Mouse (Mus musculus): ENCODE measurements around the gene Furin. TPM values are rescaled to one million over a fixed set of nuclear protein-coding genes. Genes with fewer than 3 reads are reported as not detected.
A peak's percentile ranks its signal among the peaks of the same experiment; 100 is the strongest.

Gene Furin
- polyA plus RNA-seq, 1 experiment from 2014 or later = 12.0 TPM

DNA sequence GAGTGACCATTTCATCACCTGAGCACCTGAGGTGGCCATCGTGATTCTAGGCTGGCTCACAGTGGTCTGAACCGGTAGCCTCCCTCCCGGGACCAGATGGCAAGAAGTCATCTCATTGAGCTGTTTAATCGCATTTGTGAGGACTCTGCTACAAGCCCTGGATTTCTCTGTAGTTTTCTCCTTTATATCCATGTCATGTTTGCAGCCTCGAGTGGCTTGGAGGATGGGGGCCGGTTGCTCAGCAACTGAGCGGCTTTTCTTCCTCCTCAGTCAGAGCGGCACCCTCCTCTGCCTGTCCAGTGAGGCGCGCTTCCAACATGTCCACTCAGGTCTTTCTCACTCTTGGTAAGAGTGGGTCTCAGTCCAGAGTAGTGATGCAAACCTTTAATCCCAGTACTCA, 29.0 kb downstream of the Furin start:
- Histone ChIP-seq H3K36me3 (peaks cover 20% of the 10 kb centered on the region), H3K27me3 (no peaks in the 10 kb centered on the region), H3K4me1 (no peaks in the 10 kb centered on the region), H3K4me3 (no peak overlapping the region), H3K9me3 (no peaks in the 10 kb centered on the region), H3K9ac (no peak overlapping the region), H3K4me2 (replicated peaks) (no peak overlapping the region), H3K27ac (no peak overlapping the region)
- 87% methylated on average over 10 of the region's 10 CpGs for WGBS
- no peak for ATAC-seq (ENCODE audit: low FRiP score, low read depth)

DNA sequence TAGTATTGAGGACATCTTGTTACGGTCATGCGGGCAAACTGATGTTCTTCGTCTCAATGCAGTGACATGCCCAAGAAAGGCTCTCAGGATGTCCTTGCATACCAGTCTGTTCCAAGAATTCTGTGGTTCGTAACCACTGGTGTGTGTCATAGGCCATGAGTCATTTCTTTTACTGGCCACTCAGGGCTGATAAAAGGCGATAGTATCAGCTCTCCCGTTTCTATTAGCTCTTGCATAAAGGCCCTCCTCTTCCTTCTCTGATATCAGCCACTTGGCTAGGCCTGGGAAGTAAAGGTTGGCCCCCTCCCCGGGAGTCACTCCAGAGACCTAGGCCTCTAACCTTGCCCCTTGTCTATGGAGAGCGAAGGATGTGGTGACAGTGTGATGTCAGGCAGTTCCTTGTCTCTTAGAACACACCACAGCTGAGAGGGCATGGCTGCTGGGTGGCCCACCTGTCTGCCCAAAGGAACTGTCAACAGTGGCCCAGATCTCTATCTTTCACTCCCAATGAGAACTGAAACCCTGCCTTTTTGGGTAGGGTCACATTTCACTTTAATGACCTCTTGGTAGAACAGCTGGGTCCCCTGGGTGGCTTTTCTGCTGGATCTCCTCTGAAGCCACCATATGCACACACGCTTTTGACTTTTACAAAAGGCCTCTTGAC, 29.7 kb downstream of the Furin start:
- Histone ChIP-seq H3K27me3 (no peaks in the 10 kb centered on the region), H3K9me3 (no peaks in the 10 kb centered on the region), H3K4me3 (no peak overlapping the region), H3K4me1 (no peaks in the 10 kb centered on the region), H3K27ac (no peak overlapping the region), H3K4me2 (replicated peaks) (no peak overlapping the region), H3K9ac (no peak overlapping the region), H3K36me3 (peaks cover 14% of the 10 kb centered on the region)
- no peak for ATAC-seq (ENCODE audit: low FRiP score, low read depth)
- WGBS = 84% methylated on average over 9 of the region's 9 CpGs

DNA sequence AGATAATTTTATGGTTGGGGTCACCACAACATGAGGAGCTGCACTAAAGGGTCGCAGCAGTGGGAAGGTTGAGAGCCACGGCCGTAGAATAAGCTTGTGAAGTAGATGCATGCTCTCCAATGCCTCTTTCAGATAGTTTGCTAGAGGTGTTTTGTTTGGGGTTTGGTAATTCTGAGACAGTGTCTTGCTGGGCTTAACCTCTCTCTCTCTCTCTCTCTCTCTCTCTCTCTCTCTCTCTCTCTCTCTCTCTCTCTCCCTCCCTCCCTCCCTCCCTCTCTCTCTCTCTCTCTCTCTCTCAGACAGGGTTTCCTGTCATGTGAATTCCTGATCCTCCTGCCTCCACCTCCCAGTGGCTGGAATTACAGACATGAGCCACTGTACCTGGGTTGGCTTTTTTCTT, 30.5 kb downstream of the Furin start:
- peaks cover 7% of the 10 kb centered on the region for H3K4me1 ChIP-seq
- H3K27ac ChIP-seq = no peak overlapping the region
- no peaks in the 10 kb centered on the region for H3K27me3 ChIP-seq
- no peak overlapping the region for H3K4me3 ChIP-seq
- H3K4me2 ChIP-seq (replicated peaks) = no peak overlapping the region
- no peak overlapping the region for H3K9ac ChIP-seq
- no peaks in the 10 kb centered on the region for H3K9me3 ChIP-seq
- WGBS = 86% methylated on average over 3 of the region's 3 CpGs
- ATAC-seq (ENCODE audit: low FRiP score, low read depth) = no peak
- H3K36me3 ChIP-seq = peaks cover 10% of the 10 kb centered on the region

DNA sequence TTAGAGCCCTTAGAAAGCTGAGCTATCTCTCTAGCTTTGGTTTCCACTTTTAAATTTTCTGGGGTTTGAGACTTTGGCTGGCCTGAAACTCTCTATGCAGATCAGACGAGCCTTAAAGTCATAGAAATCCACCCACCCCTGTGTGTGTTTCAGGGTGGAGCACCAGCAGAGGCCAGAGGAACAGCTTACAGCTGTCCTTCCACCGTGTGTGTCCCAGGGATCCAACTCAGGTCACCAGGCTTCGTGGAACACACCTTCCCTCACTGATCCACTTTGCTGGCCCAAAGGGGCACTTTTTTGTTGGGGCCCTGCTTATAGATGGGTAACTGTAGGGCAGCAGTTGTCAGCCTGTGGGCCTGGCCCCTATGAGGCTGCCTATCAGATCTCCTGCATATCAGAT, 31.0 kb downstream of the Furin start:
- no peak overlapping the region for H3K27ac ChIP-seq
- H3K9ac ChIP-seq = no peak overlapping the region
- H3K4me2 ChIP-seq (replicated peaks) = no peak overlapping the region
- ATAC-seq (ENCODE audit: low FRiP score, low read depth) = no peak
- H3K27me3 ChIP-seq = no peaks in the 10 kb centered on the region
- peaks cover 12% of the 10 kb centered on the region for H3K4me1 ChIP-seq
- peaks cover 6% of the 10 kb centered on the region for H3K36me3 ChIP-seq
- no peaks in the 10 kb centered on the region for H3K9me3 ChIP-seq
- H3K4me3 ChIP-seq = no peak overlapping the region
- WGBS = 55% methylated on average over 3 of the region's 3 CpGs

DNA sequence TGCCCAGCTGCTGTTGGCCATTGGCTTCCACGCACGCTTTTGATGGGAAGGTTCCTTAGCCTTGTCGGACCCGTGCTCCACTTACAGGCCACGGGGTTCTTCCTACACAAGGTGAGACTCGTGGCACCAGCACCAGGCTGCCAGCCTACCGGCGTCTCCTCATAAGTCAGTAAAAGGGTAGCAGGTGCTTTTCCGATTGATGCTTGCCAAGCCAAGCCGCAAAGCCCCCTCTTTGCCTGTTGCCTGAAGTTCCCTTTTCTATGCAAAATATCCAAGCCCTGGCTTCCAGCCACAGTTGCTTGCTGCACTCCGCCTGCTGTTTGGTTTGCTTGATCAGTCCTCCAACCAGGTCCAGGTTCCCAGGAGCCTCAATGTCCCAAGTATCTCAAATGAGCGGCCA, 31.4 kb downstream of the Furin start:
- H3K4me2 ChIP-seq (replicated peaks) = no peak overlapping the region
- no peaks in the 10 kb centered on the region for H3K27me3 ChIP-seq
- ATAC-seq (ENCODE audit: low FRiP score, low read depth) = no peak
- H3K27ac ChIP-seq = no peak overlapping the region
- H3K4me1 ChIP-seq = peaks cover 16% of the 10 kb centered on the region
- H3K9ac ChIP-seq = no peak overlapping the region
- peaks cover 6% of the 10 kb centered on the region for H3K36me3 ChIP-seq
- no peaks in the 10 kb centered on the region for H3K9me3 ChIP-seq
- H3K4me3 ChIP-seq = no peak overlapping the region
- 83% methylated on average over 12 of the region's 12 CpGs for WGBS

DNA sequence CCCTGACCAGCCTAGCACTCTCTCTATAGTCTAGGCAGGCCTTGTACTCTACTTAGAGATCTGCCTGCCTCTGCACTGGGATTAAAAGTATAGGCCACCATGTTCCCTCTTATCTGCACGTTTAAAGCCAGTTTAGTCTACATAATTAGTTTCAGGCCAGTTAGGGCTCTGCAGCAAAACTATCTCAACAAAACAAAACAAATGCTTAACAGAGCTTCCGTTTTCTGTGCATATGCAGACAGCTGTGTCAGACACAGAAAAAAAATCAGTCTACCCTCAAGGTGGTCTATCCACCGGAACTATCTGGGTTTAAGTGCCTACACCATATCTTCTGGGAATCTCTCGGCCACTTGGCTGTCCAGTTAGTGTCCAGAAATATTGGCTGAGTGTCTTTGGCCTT, 31.9 kb downstream of the Furin start:
- no peak for ATAC-seq (ENCODE audit: low FRiP score, low read depth)
- H3K9me3 ChIP-seq = no peaks in the 10 kb centered on the region
- peaks cover 6% of the 10 kb centered on the region for H3K36me3 ChIP-seq
- H3K9ac ChIP-seq = no peak overlapping the region
- no peak overlapping the region for H3K4me3 ChIP-seq
- WGBS = 75% methylated on average over 4 of the region's 4 CpGs
- H3K27me3 ChIP-seq = no peaks in the 10 kb centered on the region
- H3K27ac ChIP-seq = no peak overlapping the region
- H3K4me1 ChIP-seq = peaks cover 16% of the 10 kb centered on the region
- H3K4me2 ChIP-seq (replicated peaks) = no peak overlapping the region

DNA sequence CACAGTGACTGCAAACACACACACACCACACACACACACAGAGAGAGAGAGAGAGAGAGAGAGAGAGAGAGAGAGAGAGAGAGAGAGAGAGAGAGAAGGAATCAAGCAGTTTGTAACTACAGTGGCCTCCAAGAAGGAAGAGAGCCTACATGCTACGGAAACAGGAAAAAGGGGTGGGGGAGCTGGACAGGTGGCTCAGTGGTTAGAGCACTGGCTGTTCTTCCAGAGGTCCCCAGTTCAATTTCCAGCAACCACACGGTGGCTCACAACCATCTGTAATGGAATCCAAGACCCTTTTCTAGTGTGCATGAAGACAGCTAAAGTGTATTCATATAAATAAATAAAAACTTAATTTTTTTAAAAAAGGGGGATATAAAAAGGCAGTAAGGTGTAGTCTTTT, 32.6 kb downstream of the Furin start:
- H3K4me2 ChIP-seq (replicated peaks) = no peak overlapping the region
- H3K4me3 ChIP-seq = no peak overlapping the region
- H3K9me3 ChIP-seq = no peaks in the 10 kb centered on the region
- H3K27ac ChIP-seq = no peak overlapping the region
- peaks cover 11% of the 10 kb centered on the region for H3K36me3 ChIP-seq
- no peak overlapping the region for H3K9ac ChIP-seq
- H3K4me1 ChIP-seq = peaks cover 16% of the 10 kb centered on the region
- no peaks in the 10 kb centered on the region for H3K27me3 ChIP-seq
- 65% methylated on average over 2 of the region's 2 CpGs for WGBS
- no peak for ATAC-seq (ENCODE audit: low FRiP score, low read depth)

DNA sequence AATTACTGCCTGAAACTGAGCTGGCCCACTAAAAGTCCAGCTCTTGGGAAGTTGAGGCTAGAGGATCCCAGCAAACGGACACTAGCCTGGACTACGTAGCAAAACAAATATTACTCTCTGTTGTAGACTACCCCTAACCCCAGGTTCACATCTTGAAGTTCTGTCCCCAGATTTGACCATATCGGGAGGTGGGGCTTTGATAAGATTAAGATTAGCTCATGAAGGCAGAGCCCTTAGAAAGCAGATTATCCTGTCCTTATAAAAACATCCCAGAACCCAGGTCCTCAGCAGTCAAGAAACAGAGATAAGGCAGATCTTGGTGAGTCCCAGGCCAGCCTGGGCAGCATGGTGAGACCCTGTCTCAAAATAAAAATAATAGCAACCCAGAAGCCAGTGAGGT, 33.1 kb downstream of the Furin start:
- ATAC-seq (ENCODE audit: low FRiP score, low read depth) = no peak
- H3K4me1 ChIP-seq = peaks cover 16% of the 10 kb centered on the region
- 96% methylated on average over 3 of the region's 3 CpGs for WGBS
- no peak overlapping the region for H3K27ac ChIP-seq
- no peak overlapping the region for H3K4me3 ChIP-seq
- no peaks in the 10 kb centered on the region for H3K27me3 ChIP-seq
- no peak overlapping the region for H3K9ac ChIP-seq
- H3K9me3 ChIP-seq = no peaks in the 10 kb centered on the region
- H3K36me3 ChIP-seq = peaks cover 16% of the 10 kb centered on the region
- no peak overlapping the region for H3K4me2 ChIP-seq (replicated peaks)

DNA sequence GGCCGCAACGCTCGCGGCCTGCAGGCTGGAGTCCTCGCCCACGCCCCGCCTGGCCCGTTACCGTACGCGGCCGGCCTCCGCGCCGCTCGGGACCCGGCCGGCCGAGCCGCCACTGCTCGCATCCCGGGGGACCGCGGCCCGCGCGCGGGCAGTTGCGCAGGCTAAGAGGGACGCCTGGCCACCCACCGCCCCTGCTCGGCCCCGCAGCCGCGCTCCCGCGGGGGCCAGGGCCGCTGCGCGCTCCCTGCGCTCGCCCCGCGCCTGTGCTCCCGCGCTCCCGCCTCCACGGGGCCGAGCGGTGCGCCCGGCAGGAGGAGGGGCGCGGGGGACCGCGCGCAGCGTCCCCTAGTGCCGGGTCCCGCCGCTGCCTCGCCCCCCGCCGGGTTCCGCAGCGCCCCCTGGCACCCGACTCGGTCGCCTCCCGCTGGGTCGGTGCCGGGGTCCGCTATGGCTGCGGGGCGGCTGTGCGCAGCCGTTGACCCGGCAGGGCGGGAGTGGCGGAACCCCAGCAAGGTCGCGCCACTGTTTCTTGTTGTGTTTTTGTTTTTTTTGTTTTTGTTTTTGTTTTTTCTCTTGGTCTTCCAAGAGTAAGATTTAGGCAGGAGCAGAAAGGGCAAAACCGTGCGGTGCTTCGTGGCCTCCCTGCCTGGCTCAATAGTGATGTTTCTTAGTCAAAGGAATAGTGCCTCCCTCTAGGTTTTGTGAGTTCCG, 34.0 kb downstream of the Furin start, which contains the start of gene Man2a2:
Gene Man2a2, minus strand, starts transcription at position 335 of the 711 bp plus-strand sequence.
- Histone ChIP-seq H3K4me3 (peak within 1 kb of the TSS; percentile 87), H3K9ac (peak within 1 kb of the TSS; percentile 90), H3K36me3 (peaks cover 25% of the 10 kb centered on the region), H3K9me3 (no peaks in the 10 kb centered on the region), H3K27me3 (no peaks in the 10 kb centered on the region), H3K4me2 (replicated peaks) (peak within 1 kb of the TSS; percentile 72), H3K27ac (peak within 1 kb of the TSS; percentile 85), H3K4me1 (peaks cover 16% of the 10 kb centered on the region)
- peak; percentile 68 for ATAC-seq (ENCODE audit: low FRiP score, low read depth)
- under 1% methylated on average over 72 of the region's 86 CpGs for WGBS

DNA sequence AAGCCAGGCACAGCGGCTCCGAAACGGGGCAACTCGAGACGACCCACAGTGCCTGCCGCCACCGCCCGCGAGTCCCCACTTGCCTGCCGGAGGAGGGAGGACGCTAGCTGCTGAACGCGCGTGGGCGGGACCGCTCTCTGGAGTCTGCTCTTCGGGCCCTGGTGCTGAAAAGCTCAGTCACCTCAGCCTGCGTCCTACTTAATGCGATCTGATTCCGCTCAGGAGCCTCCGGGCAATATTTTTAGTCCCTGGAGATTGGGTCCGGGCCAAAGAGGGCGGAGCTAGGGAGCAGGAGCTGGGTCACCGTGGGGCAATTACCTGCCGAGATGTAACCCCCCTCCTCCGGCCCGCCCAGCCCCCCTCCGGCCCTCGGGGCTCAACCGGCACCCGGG, 34.6 kb downstream of the Furin start:
- no peaks in the 10 kb centered on the region for H3K27me3 ChIP-seq
- peaks cover 31% of the 10 kb centered on the region for H3K36me3 ChIP-seq
- H3K27ac ChIP-seq = peak overlapping the region; percentile 85
- peaks cover 16% of the 10 kb centered on the region for H3K4me1 ChIP-seq
- H3K9ac ChIP-seq = peak overlapping the region; percentile 90
- H3K4me2 ChIP-seq (replicated peaks) = peak overlapping the region; percentile 72
- H3K9me3 ChIP-seq = no peaks in the 10 kb centered on the region
- 0% methylated on average over 28 of the region's 31 CpGs for WGBS
- peak; percentile 52 for ATAC-seq (ENCODE audit: low FRiP score, low read depth)
- peak overlapping the region; percentile 87 for H3K4me3 ChIP-seq

DNA sequence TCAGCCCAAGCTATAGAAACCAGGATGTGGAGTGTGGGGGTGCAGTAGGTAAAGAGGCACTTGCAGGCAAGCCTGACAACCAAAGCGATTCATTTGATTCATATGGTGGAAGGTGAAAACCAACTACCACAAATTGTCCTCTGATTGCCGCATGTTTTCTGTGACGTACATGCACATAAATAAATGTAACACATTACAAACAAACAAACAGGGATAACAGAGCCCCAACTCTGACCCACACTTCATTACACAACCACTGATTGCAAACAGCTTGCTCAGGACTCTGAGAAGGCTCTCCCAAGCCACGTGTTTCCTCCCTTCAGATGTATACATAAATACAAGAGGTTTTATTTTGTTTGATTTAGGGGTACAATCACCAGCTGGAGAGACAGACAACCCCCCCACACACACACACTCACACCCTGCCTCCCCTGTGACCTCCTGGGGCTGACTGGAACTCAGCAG, 35.2 kb downstream of the Furin start:
- peak overlapping the region; percentile 87 for H3K4me3 ChIP-seq
- no peaks in the 10 kb centered on the region for H3K27me3 ChIP-seq
- peak overlapping the region; percentile 72 for H3K4me2 ChIP-seq (replicated peaks)
- H3K9me3 ChIP-seq = no peaks in the 10 kb centered on the region
- no peak for ATAC-seq (ENCODE audit: low FRiP score, low read depth)
- H3K4me1 ChIP-seq = peaks cover 16% of the 10 kb centered on the region
- peak overlapping the region; percentile 85 for H3K27ac ChIP-seq
- H3K36me3 ChIP-seq = peaks cover 37% of the 10 kb centered on the region
- 23% methylated on average over 4 of the region's 4 CpGs for WGBS
- H3K9ac ChIP-seq = peak overlapping the region; percentile 90

DNA sequence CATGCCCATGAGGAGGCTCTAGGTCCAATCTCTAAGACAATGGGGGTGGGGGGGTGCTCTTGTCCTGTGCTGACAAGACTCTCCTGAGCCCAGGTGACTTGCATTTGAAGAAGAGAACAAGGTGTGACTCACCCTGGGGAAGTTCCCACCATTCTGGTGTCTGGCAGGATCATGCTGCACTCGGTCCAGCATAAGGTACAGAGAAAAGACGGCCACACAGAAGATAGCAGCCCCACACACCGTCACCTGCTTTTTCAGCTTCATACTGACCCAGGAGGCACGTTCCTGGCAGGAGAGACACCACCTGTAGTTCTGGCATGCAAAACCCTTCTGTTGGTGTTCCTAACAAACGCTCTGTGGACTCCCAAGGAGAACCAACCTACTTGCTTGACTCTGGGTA, 35.8 kb downstream of the Furin start:
- Histone ChIP-seq H3K36me3 (peaks cover 42% of the 10 kb centered on the region), H3K4me2 (replicated peaks) (peak overlapping the region; percentile 72), H3K4me3 (peak overlapping the region; percentile 87), H3K4me1 (peaks cover 16% of the 10 kb centered on the region), H3K27ac (no peak overlapping the region), H3K9me3 (0 out of 2 replicates have a peak, but pooled peaks cover under 1% of the 10 kb centered on the region), H3K9ac (peak overlapping the region; percentile 90), H3K27me3 (no peaks in the 10 kb centered on the region)
- 65% methylated on average over 5 of the region's 5 CpGs for WGBS
- ATAC-seq (ENCODE audit: low FRiP score, low read depth) = no peak
